Mouse (Mus musculus) limb, embryonic 11.5 days (tissue): Measurements from ENCODE around the gene Mt3. TPM values are rescaled to one million over a fixed set of nuclear protein-coding genes. Genes with fewer than 3 reads are reported as not detected.
A peak's percentile ranks its signal among the peaks of the same experiment; 100 is the strongest.
"Not testable (repeated sequence)": the region's sequence is repeated elsewhere in the genome, so short reads cannot be mapped to it uniquely, and the experiment has no call there.

ENCODE experiments used
- ATAC-seq: fragments of 200-750 bp; cut with Nextera tagmentation; 2 replicates; pipeline ENCODE4 v1.8.0; 2017; ENCODE audit warnings: low read depth; ENCODE audit not compliant: insufficient number of reproducible peaks, low FRiP score, low TSS enrichment
- DNase-seq: peaks from one replicate; pipeline ENCODE4 v3.0.0-alpha.2; 2015; ENCODE audit warnings: low spot score
- H3K27ac ChIP-seq: fragments of 300-500 bp; sonication (generic); replicated peaks from 2 replicates; pipeline ENCODE4 v1.5.1; 2014; ENCODE audit warnings: low read depth, mild to moderate bottlenecking, low read length
- H3K27me3 ChIP-seq: fragments of 300-500 bp; sonication (generic); 2 replicates; pipeline ENCODE4 v1.6.1; 2014; ENCODE audit warnings: mild to moderate bottlenecking, low read length, mixed read lengths; ENCODE audit not compliant: control insufficient read depth, insufficient read depth
- H3K36me3 ChIP-seq: fragments of 300-500 bp; sonication (generic); 2 replicates; pipeline ENCODE4 v1.6.1; 2014; ENCODE audit warnings: mild to moderate bottlenecking, low read length, moderate library complexity, mixed read lengths; ENCODE audit not compliant: control insufficient read depth, insufficient read depth
- H3K4me1 ChIP-seq: fragments of 300-500 bp; sonication (generic); 2 replicates; pipeline ENCODE4 v1.6.1; 2014; ENCODE audit warnings: low read length, mixed read lengths; ENCODE audit not compliant: control insufficient read depth, insufficient read depth
- H3K4me2 ChIP-seq: fragments of 300-500 bp; sonication (generic); 2 replicates; pipeline ENCODE4 v1.6.1; 2014; ENCODE audit warnings: low read depth, mild to moderate bottlenecking, moderate library complexity; ENCODE audit not compliant: severe bottlenecking
- H3K4me3 ChIP-seq: fragments of 300-500 bp; sonication (generic); 2 replicates; pipeline ENCODE4 v1.5.1; 2014; ENCODE audit warnings: low read depth, low read length
- H3K9ac ChIP-seq: fragments of 300-500 bp; sonication (generic); 2 replicates; pipeline ENCODE4 v1.6.1; 2014; ENCODE audit warnings: mild to moderate bottlenecking, low read length
- H3K9me3 ChIP-seq: fragments of 300-500 bp; sonication (generic); 2 replicates; pipeline ENCODE4 v1.6.1; 2016; ENCODE audit warnings: low read length; ENCODE audit not compliant: control insufficient read depth
- WGBS: fragments of 180-500 bp; shearing (Covaris S2); extraction: QIAGEN DNeasy Blood & Tissue Kit; methylation state at CpG from one replicate; pipeline ENCODE4 v1.1.7; 2014; 5-methylcytosine and 5-hydroxymethylcytosine counted together
- polyA plus RNA-seq: library from polyadenylated mRNA; unstranded; fragments of >200 nt; fragmentation: Nextera tagmentation; extraction: Ambion mirVana; gene quantifications from 2 replicates; pipeline ENCODE4 v1.2.1, GENCODE M21; 2014

Mt3 gene
- polyA plus RNA-seq, 1 experiment from 2014 or later: 0.61 TPM

- Histone ChIP-seq H3K36me3 (no peaks in the 10 kb centered on the region), H3K4me3 (no peak overlapping the region), H3K9me3 (no peaks in the 10 kb centered on the region), H3K27me3 (no peaks in the 10 kb centered on the region), H3K9ac (peak overlapping the region; percentile 13), H3K4me1 (peaks cover 7% of the 10 kb centered on the region), H3K27ac (no peak overlapping the region), H3K4me2 (0 out of 2 replicates have a peak overlapping the region, but pooled peaks have one; percentile 18)
- ATAC-seq: no peak
- peak; percentile 38 for DNase-seq
- WGBS: 12% methylated on average over 6 of the region's 6 CpGs
Measured at GRCm38 (mm10) chr8:94118776-94119430, 33.5 kb upstream of the Mt3 start.

- no peaks in the 10 kb centered on the region for H3K9me3 ChIP-seq
- no peaks in the 10 kb centered on the region for H3K27me3 ChIP-seq
- H3K4me1 ChIP-seq: peaks cover 7% of the 10 kb centered on the region
- no peaks in the 10 kb centered on the region for H3K36me3 ChIP-seq
- H3K9ac ChIP-seq: no peak overlapping the region
- WGBS: 82% methylated on average over 9 of the region's 9 CpGs
- H3K27ac ChIP-seq: no peak overlapping the region
- no peak overlapping the region for H3K4me2 ChIP-seq
- DNase-seq (no peak), ATAC-seq (no peak)
- no peak overlapping the region for H3K4me3 ChIP-seq
Measured at GRCm38 (mm10) chr8:94121625-94122024, 30.8 kb upstream of the Mt3 start.

GRCm38 (mm10) chr8:94122711-94123468 is 29.5 kb upstream of the Mt3 start:
- WGBS: 28% methylated on average over 8 of the region's 8 CpGs
- ATAC-seq (no peak), DNase-seq (no peak)
- Histone ChIP-seq H3K9me3 (no peaks in the 10 kb centered on the region), H3K36me3 (no peaks in the 10 kb centered on the region), H3K9ac (no peak overlapping the region), H3K27me3 (no peaks in the 10 kb centered on the region), H3K27ac (no peak overlapping the region), H3K4me1 (peaks cover 7% of the 10 kb centered on the region), H3K4me2 (no peak overlapping the region), H3K4me3 (no peak overlapping the region)

- no peak overlapping the region for H3K9ac ChIP-seq
- no peaks in the 10 kb centered on the region for H3K4me1 ChIP-seq
- H3K36me3 ChIP-seq: no peaks in the 10 kb centered on the region
- no peaks in the 10 kb centered on the region for H3K9me3 ChIP-seq
- DNase-seq (no peak), ATAC-seq (no peak)
- WGBS: 79% methylated on average over 6 of the region's 6 CpGs
- no peak overlapping the region for H3K4me2 ChIP-seq
- H3K27me3 ChIP-seq: no peaks in the 10 kb centered on the region
- no peak overlapping the region for H3K4me3 ChIP-seq
- H3K27ac ChIP-seq: no peak overlapping the region
Measured at GRCm38 (mm10) chr8:94127711-94128110, 24.7 kb upstream of the Mt3 start.

GRCm38 (mm10) chr8:94129133-94129789 is 23.1 kb upstream of the Mt3 start:
- DNase-seq (no peak), ATAC-seq (no peak)
- Histone ChIP-seq H3K9me3 (no peaks in the 10 kb centered on the region), H3K27me3 (no peaks in the 10 kb centered on the region), H3K27ac (no peak overlapping the region), H3K36me3 (no peaks in the 10 kb centered on the region), H3K4me1 (no peaks in the 10 kb centered on the region), H3K4me3 (no peak overlapping the region), H3K9ac (no peak overlapping the region), H3K4me2 (no peak overlapping the region)
- WGBS: 87% methylated on average over 6 of the region's 6 CpGs

- Histone ChIP-seq H3K4me3 (no peak overlapping the region), H3K9ac (no peak overlapping the region), H3K27ac (no peak overlapping the region), H3K36me3 (no peaks in the 10 kb centered on the region), H3K4me2 (no peak overlapping the region), H3K9me3 (no peaks in the 10 kb centered on the region), H3K4me1 (no peaks in the 10 kb centered on the region), H3K27me3 (no peaks in the 10 kb centered on the region)
- no peak for DNase-seq
- no peak for ATAC-seq
- WGBS: 88% methylated on average over 4 of the region's 4 CpGs
Measured at GRCm38 (mm10) chr8:94130126-94130525, 22.3 kb upstream of the Mt3 start.

- ATAC-seq (no peak), DNase-seq (no peak)
- Histone ChIP-seq H3K27ac (no peak overlapping the region), H3K4me3 (no peak overlapping the region), H3K4me2 (no peak overlapping the region), H3K9ac (no peak overlapping the region), H3K9me3 (no peaks in the 10 kb centered on the region), H3K27me3 (no peaks in the 10 kb centered on the region), H3K36me3 (no peaks in the 10 kb centered on the region), H3K4me1 (no peaks in the 10 kb centered on the region)
- WGBS: 70% methylated on average over 5 of the region's 5 CpGs
Measured at GRCm38 (mm10) chr8:94132096-94132495, 20.3 kb upstream of the Mt3 start.

- H3K9ac ChIP-seq, DNase-seq, H3K4me3 ChIP-seq, H3K27ac ChIP-seq, H3K9me3 ChIP-seq, H3K36me3 ChIP-seq, H3K4me2 ChIP-seq, H3K4me1 ChIP-seq, H3K27me3 ChIP-seq, ATAC-seq: not testable (repeated sequence)
- 58% methylated on average over 3 of the region's 3 CpGs for WGBS
Measured at GRCm38 (mm10) chr8:94134601-94135000, 17.8 kb upstream of the Mt3 start.
